Comparison of ENCODE assay signal across 22 mouse cellular contexts in the genomic region with DNA sequence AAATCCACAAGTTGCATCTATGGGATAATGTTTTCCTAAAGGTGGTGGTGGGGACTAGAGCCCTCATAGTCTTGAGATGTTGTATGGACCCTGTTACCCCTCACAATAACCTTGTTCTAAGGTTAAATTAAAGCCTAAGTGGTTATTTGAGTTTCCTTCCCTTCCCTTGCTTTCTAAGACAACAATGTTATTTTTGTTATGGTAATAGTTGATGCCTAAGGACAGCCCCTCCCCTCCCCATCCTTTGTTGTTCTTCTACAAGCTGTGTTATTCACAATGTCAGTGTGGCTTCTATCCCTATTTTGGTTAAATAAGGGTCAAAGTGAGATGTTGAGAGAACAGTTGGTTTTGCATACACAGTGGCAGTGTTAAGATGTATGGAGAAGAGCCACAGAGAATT.
DNase-seq lines count a peak whose midpoint lies in the region; ATAC-seq and TF ChIP-seq lines count a peak whose summit lies in the region.
"Had no signal": no experiment of that assay in that cellular context is flagged by ENCODE, and none has a peak within 500 bp of the region (broad histone marks: within the 10 kb centered on the region; RNA-seq: fewer than 3 reads in every experiment).

No protein-coding gene starts in this region.

- no peak overlapping the region for H3K4me2 ChIP-seq in forebrain, embryonic 13.5 days
- H3K4me2 ChIP-seq: embryonic facial prominence, embryonic 12.5 days had no signal

- ATAC-seq in forebrain, embryonic 13.5 days, result no peak
- ATAC-seq: CD4-positive, CD25-positive, alpha-beta regulatory T cell, adult 4 months; forebrain, embryonic 14.5 days; forebrain, embryonic 16.5 days had no signal

- H3K4me3 ChIP-seq in ES-Bruce4 (ENCODE audit: low read depth, low read length) (no peak overlapping the region), ES-E14 (ENCODE audit: insufficient read depth in 1 of 2, low read depth in 1 of 2, low read length in 2 of 2, poor library complexity in 1 of 2, severe bottlenecking in 1 of 2) (no peak overlapping the region)
- H3K4me3 ChIP-seq in forebrain, embryonic 13.5 days, result no peak overlapping the region
- H3K4me3 ChIP-seq: embryonic facial prominence, embryonic 10.5 days; embryonic facial prominence, embryonic 12.5 days had no signal

- TF ChIP-seq EP300 in ES-Bruce4 (IDR thresholded peaks at IDR 0.05; ENCODE audit: insufficient read depth, low read depth, low read length), result no peak

- H3K4me1 ChIP-seq in ES-Bruce4 (ENCODE audit: control insufficient read depth, insufficient read depth, low read length) (peaks cover 4% of the 10 kb centered on the region), ES-E14 (ENCODE audit: control insufficient read depth in 2 of 2, insufficient read depth in 2 of 2, low read length in 2 of 2, poor library complexity in 1 of 2) (peaks cover 1 to 2% of the 10 kb centered on the region in 2 experiments; a peak in 2 of 4 replicates)
- H3K4me1 ChIP-seq in forebrain, embryonic 13.5 days, result peaks cover 18% of the 10 kb centered on the region
- H3K4me1 ChIP-seq: embryonic facial prominence, embryonic 12.5 days had no signal

- H3K27ac ChIP-seq in ES-Bruce4 (ENCODE audit: insufficient read depth, low read length), result peak overlapping the region; percentile 61
- H3K27ac ChIP-seq in ES-E14 (ENCODE audit: insufficient read depth, low read depth, low read length, poor library complexity, severe bottlenecking), result no peak overlapping the region
- H3K27ac ChIP-seq in forebrain, embryonic 13.5 days, result no peak overlapping the region
- H3K27ac ChIP-seq: embryonic facial prominence, embryonic 10.5 days; embryonic facial prominence, embryonic 12.5 days had no signal

- H3K27me3 ChIP-seq in ES-Bruce4 (ENCODE audit: control insufficient read depth, insufficient read depth, low read length, poor library complexity, severe bottlenecking), result no peaks in the 10 kb centered on the region
- H3K27me3 ChIP-seq in forebrain, embryonic 13.5 days, result no peaks in the 10 kb centered on the region
- H3K27me3 ChIP-seq: CH12.LX; embryonic facial prominence, embryonic 12.5 days had no signal

- TF ChIP-seq POLR2A in ES-Bruce4 (IDR thresholded peaks at IDR 0.05; ENCODE audit: insufficient read depth, low read length), result no peak

- H3K9me3 ChIP-seq in ES-Bruce4 (replicated peaks; ENCODE audit: control insufficient read depth, insufficient read depth, low read length, poor library complexity, severe bottlenecking) (no peaks in the 10 kb centered on the region), ES-E14 (ENCODE audit: control insufficient read depth, insufficient read depth, low read depth, low read length) (no peaks in the 10 kb centered on the region)
- H3K9me3 ChIP-seq in forebrain, embryonic 13.5 days (replicated peaks), result no peaks in the 10 kb centered on the region
- H3K9me3 ChIP-seq: embryonic facial prominence, embryonic 10.5 days; embryonic facial prominence, embryonic 12.5 days had no signal

- peak; percentile 23 for DNase-seq in embryo, embryonic 10 days (ENCODE audit: low spot score)
- DNase-seq in embryo, embryonic 11 days, result no peak
- DNase-seq in ES-E14 (ENCODE audit: low read depth, low spot score) (peak; percentile 54), ZHBTc4 (ENCODE audit: low read depth, low spot score) (peak; percentile 85)
- no peak for DNase-seq in thymus, postnatal 36 days
- DNase-seq: adrenal gland, adult 2 months; adrenal gland, postnatal 10 days; adrenal gland, postnatal 25 days; B cell, adult 2 months; cerebellum, adult 11 months; cerebellum, adult 18-20 months; cerebellum, adult 9-10 months; cerebellum, postnatal 10 days; cerebellum, postnatal 25 days had no signal

- in situ Hi-C loops in ES-E14 (cut with MboI; ENCODE audit: low sequenced_read_pairs in 2 of 2, unreplicated experiment in 2 of 2), result no loop called here

- H3K9ac ChIP-seq in ES-Bruce4 (ENCODE audit: low read depth, poor library complexity, severe bottlenecking) (no peak overlapping the region), ES-E14 (ENCODE audit: insufficient read depth, low read depth, low read length, poor library complexity, severe bottlenecking) (no peak overlapping the region)
- H3K9ac ChIP-seq in forebrain, embryonic 13.5 days, result no peak overlapping the region
- H3K9ac ChIP-seq: embryonic facial prominence, embryonic 12.5 days had no signal

- TF ChIP-seq CTCF in ES-Bruce4 (IDR thresholded peaks at IDR 0.05; ENCODE audit: low read depth, low read length), result no peak

- H3K36me3 ChIP-seq in ES-Bruce4 (ENCODE audit: control insufficient read depth, insufficient read depth, low read length, poor library complexity, severe bottlenecking), result no peaks in the 10 kb centered on the region
- H3K36me3 ChIP-seq in ES-E14 (ENCODE audit: control insufficient read depth, insufficient read depth, low read length, poor library complexity, severe bottlenecking), result no peaks in the 10 kb centered on the region
- no peaks in the 10 kb centered on the region for H3K36me3 ChIP-seq in forebrain, embryonic 13.5 days (ENCODE audit: poor library complexity, severe bottlenecking)
- H3K36me3 ChIP-seq: embryonic facial prominence, embryonic 10.5 days; embryonic facial prominence, embryonic 12.5 days had no signal

TF ChIP-seq in ES-E14, 5 proteins besides CTCF, POLR2A, EP300 and RAD21:
- TF ChIP-seq CHD2 (IDR thresholded peaks at IDR 0.05; ENCODE audit: low read depth, low read length) (no peak), HCFC1 (IDR thresholded peaks at IDR 0.05; ENCODE audit: borderline replicate concordance, insufficient read depth, low read length) (no peak), ZC3H11A (IDR thresholded peaks at IDR 0.05; ENCODE audit: borderline replicate concordance, low read depth, low read length) (no peak), ZNF384 (IDR thresholded peaks at IDR 0.05; ENCODE audit: low read depth, low read length) (no peak), MAFK (IDR thresholded peaks at IDR 0.05; ENCODE audit: insufficient read depth, low read depth, low read length) (no peak)

Comparison
In these comparisons a context has a peak if more than half of its experiments do, and no peak if none do; other contexts are left out.
1. DNase-seq: peak in embryo, embryonic 10 days (single experiment), ES-E14 (single experiment) and ZHBTc4 (single experiment); none in embryo, embryonic 11 days (single experiment) and thymus, postnatal 36 days (0 of 2).